Mouse (Mus musculus): Measurements from ENCODE around the gene Olfr209. TPM values are rescaled to one million over a fixed set of nuclear protein-coding genes. Genes with fewer than 3 reads are reported as not detected.

Gene Olfr209
- polyA plus RNA-seq, 1 experiment from 2014 or later: not detected

DNA sequence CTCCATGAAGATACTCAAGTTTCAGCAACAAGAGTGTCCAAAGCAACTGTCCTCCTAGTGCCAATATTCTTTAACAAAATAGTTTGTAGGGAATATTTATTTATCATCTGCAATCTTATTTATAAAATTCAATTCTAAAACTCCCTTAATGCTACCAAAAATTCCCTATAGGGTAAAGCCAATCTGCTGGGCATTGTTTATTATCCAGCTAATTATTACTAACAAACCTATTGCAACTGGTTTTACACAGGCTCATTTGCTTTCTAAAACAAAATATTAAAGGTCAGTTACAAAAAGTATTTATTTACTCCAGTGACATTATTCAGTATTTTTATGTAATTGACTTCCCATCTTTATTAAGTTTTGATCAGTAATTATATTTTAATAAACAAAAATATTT is 45.6 kb downstream of the Olfr209 start, which contains the start of gene Olfr204:
TSS of gene Olfr204 (minus strand) at position 101 of the 400 bp plus-strand sequence.
- H3K27ac ChIP-seq: no peak within 1 kb of the TSS
- H3K9me3 ChIP-seq (replicated peaks): no peaks in the 10 kb centered on the region
- no peak within 1 kb of the TSS for H3K4me3 ChIP-seq (replicated peaks)
- no peaks in the 10 kb centered on the region for H3K4me1 ChIP-seq
- H3K36me3 ChIP-seq: no peaks in the 10 kb centered on the region
- H3K9ac ChIP-seq: no peak within 1 kb of the TSS
- ATAC-seq (replicated peaks; ENCODE audit: low FRiP score): no peak
- H3K27me3 ChIP-seq: no peaks in the 10 kb centered on the region
- H3K4me2 ChIP-seq: no peak within 1 kb of the TSS

Other genes starting within 250 kb of the Olfr209 start
- not detected in 2 replicates for gene Olfr194, start 242.9 kb downstream of the Olfr209 start, polyA plus RNA-seq (2015; fragmentation: Nextera tagmentation; extraction: Ambion mirVana)
- 0.06 TPM in 1 of 2 replicates, not detected in the other for gene Olfr195, start 216.9 kb downstream of the Olfr209 start, polyA plus RNA-seq (2015; fragmentation: Nextera tagmentation; extraction: Ambion mirVana)
- gene Olfr196, start 193.5 kb downstream of the Olfr209 start, polyA plus RNA-seq (2015; fragmentation: Nextera tagmentation; extraction: Ambion mirVana): not detected in 2 replicates
- gene Olfr198, start 160.5 kb downstream of the Olfr209 start, polyA plus RNA-seq (2015; fragmentation: Nextera tagmentation; extraction: Ambion mirVana): not detected in 2 replicates
- not detected in 2 replicates for gene Olfr199, start 144.2 kb downstream of the Olfr209 start, polyA plus RNA-seq (2015; fragmentation: Nextera tagmentation; extraction: Ambion mirVana)
- gene Olfr201, start 91.4 kb downstream of the Olfr209 start, polyA plus RNA-seq (2015; fragmentation: Nextera tagmentation; extraction: Ambion mirVana): not detected in 2 replicates
- gene Olfr202, start 77.2 kb downstream of the Olfr209 start, polyA plus RNA-seq (2015; fragmentation: Nextera tagmentation; extraction: Ambion mirVana): not detected in 2 replicates
- not detected in 2 replicates for gene Olfr203, start 65.1 kb downstream of the Olfr209 start, polyA plus RNA-seq (2015; fragmentation: Nextera tagmentation; extraction: Ambion mirVana)
- gene Olfr204, start 45.7 kb downstream of the Olfr209 start, polyA plus RNA-seq (2015; fragmentation: Nextera tagmentation; extraction: Ambion mirVana): not detected in 2 replicates
- not detected in 2 replicates for gene Olfr205, start 32.9 kb downstream of the Olfr209 start, polyA plus RNA-seq (2015; fragmentation: Nextera tagmentation; extraction: Ambion mirVana)
- gene Olfr206, start 14.7 kb downstream of the Olfr209 start, polyA plus RNA-seq (2015; fragmentation: Nextera tagmentation; extraction: Ambion mirVana): not detected in 2 replicates
- gene Gabrr3, start 43.3 kb upstream of the Olfr209 start, polyA plus RNA-seq (2015; fragmentation: Nextera tagmentation; extraction: Ambion mirVana): not detected in 2 replicates
- gene Riox2, start 107.8 kb upstream of the Olfr209 start, polyA plus RNA-seq (2015; fragmentation: Nextera tagmentation; extraction: Ambion mirVana): 36.9 and 39.4 TPM in 2 replicates
- 7.2 and 8.4 TPM in 2 replicates for gene Crybg3, start 237.0 kb upstream of the Olfr209 start, polyA plus RNA-seq (2015; fragmentation: Nextera tagmentation; extraction: Ambion mirVana)

All from kidney, embryonic 15.5 days (tissue).